Mouse (Mus musculus): ENCODE results near the gene Zbtb20.

GRCm38 (mm10) chr16:43572766-43573165, 697.1 kb downstream of the Zbtb20 start:
- TF ChIP-seq CTCF (IDR thresholded peaks at IDR 0.05; ENCODE audit: low read depth) (no peak), EP300 (IDR thresholded peaks at IDR 0.05; ENCODE audit: low read depth) (no peak)

Data from liver, embryonic 14.5 days (tissue).